Mouse (Mus musculus) gastrocnemius, adult 8-10 months (tissue): ENCODE measurements around the gene Bbs1. TPM values are rescaled to one million over a fixed set of nuclear protein-coding genes. Genes with fewer than 3 reads are reported as not detected.
A peak's percentile ranks its signal among the peaks of the same experiment; 100 is the strongest.
"Not testable (repeated sequence)": the region's sequence is repeated elsewhere in the genome, so short reads cannot be mapped to it uniquely, and the experiment has no call there.

Experiments
- DNase-seq, 2 experiments: peaks; one replicate each; pipeline ENCODE4 v3.0.0; 2022; ENCODE audit warnings: low spot score in 2 of 2
- total RNA-seq, 4 experiments: library from RNA; stranded (reverse); gene quantifications; 2 replicates each; pipeline ENCODE4 v1.2.4; 2022

Bbs1 gene
- total RNA-seq = 1 to 10 TPM; 1.1 to 3.3 (median 1.2) TPM

DNA sequence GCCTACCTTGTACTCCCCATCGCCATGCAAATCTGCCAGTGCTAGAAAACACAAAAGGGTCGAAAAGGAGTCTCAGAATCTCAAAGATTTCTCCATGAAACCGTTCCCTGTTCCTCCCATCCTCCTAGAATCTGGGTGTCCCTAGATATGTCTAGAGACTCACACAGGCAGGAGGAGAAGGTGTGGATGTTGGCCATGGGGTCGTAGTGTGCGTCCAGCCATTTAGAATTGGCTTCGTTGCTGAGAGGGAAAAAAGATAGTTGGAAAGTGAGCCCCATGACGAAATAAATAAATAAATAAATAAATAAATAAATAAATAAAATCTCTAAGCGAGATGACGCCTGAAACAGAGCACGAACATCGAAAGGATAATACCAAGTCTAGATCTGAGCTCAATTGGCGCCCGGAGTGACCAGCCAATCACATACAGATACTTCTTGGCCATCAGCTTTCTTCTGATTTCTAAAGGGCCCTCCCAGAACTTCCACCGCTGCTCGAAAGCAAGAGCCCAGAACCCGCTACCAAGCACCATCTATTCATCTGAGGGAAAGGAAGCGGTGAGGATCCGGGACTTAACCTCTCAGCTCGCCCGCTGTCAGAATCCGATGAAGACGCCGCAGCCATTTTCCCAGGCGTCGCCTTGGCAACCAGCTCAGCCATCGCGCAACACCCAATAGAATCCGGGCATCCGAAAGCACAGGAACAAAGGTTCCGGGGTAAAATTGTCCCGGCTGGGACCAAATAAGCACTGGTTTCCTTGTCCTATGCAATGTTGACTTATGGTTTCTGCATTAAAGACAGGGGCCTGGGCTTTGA is at the start of gene Bbs1:
Gene Bbs1, minus strand, starts transcription at position 650 of the 816 bp plus-strand sequence.
- DNase-seq = peak; percentile 37 to 57

DNA sequence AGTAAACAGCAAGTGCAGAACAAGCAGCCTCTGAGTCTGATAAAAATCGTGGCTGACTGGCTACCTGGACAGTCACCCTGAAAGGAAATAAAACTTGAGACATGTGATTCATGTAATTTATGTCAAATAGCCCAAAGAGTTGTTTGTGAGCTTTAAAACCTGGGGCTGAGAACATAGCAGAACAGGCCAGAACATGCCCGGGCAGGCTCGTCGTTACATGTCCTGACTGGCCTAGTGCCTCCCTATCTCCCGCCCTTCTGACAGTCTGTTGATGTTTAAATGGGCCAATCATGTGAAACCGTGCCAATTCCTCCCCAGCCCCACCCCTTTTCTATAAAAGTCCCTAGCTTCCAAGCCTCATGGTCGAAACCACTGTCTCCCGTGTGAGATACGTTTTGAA is 42.2 kb upstream of the Bbs1 start:
- not testable (repeated sequence) for DNase-seq

DNA sequence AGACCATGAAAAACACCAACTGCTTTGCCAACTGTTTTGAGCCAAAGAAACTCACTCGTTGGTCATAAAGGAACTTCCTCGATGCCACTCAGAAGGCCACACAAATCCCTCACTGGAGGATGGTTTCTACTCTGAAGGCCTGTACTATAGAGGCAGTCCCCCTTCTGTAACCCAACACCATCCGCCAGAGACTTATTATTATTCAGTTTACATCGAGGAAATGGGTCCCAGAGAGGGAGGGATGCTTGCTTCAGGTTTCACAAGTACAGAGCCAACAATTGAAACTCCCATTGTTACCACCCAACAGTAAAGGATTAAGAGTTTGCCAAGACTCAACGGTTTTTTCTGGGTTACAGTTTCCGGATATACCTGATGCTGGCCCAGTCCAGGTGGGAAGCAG is 39.1 kb upstream of the Bbs1 start:
- DNase-seq = no peak

DNA sequence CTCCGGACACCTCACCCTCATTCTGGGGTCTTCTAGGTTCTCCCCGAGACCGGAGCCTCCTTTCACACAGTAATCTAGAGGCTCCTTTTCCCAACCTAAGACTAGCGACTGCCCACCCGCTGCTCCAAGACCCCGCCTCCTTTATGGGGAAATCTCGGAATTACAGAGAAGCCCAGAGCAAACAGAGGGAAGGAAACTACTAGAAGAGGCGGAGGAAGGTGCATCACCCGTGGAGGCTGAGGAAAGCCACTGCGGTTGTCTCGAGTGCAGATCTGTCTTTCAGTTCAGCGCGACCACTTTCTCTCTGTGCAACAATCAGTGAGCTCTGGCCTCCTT is 36.8 kb upstream of the Bbs1 start:
- DNase-seq = no peak

DNA sequence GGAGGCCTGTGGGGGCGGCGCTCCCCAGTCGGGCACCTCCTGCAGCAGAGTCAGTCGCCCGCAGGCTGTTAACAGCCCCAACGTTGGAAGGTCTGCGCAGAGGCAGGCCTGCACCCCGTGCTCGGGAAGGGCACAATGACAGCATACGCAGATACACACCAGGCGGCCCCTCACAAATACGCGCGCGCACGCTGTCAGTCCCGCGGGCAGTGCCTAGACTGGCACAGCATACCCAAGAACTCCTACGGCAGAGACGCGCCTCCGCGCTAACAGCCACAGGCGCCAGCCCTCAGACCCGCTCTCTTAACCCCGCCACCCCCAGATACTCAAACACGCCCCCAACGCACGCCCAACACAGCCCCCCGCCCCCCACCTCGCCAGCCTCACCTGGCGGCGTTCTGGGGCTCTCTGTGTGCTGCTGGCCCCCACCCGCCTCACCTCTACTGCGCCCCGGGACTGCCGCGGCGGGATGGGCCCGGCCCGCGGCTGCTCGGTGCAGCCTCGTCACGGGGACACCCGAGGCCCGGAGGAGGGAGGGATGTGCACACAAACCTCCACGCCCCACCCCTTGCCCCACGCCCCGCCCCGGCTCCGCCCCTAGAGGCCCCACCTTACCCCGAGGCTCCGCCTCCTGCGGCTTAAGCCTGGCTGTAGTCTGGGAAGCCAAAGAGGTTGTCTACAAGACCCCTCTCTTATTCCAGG is 36.3 kb upstream of the Bbs1 start, which contains the start of gene Peli3:
Gene Peli3, minus strand, starts transcription at position 577 of the 702 bp plus-strand sequence.
- DNase-seq = peak; percentile 36 to 65

DNA sequence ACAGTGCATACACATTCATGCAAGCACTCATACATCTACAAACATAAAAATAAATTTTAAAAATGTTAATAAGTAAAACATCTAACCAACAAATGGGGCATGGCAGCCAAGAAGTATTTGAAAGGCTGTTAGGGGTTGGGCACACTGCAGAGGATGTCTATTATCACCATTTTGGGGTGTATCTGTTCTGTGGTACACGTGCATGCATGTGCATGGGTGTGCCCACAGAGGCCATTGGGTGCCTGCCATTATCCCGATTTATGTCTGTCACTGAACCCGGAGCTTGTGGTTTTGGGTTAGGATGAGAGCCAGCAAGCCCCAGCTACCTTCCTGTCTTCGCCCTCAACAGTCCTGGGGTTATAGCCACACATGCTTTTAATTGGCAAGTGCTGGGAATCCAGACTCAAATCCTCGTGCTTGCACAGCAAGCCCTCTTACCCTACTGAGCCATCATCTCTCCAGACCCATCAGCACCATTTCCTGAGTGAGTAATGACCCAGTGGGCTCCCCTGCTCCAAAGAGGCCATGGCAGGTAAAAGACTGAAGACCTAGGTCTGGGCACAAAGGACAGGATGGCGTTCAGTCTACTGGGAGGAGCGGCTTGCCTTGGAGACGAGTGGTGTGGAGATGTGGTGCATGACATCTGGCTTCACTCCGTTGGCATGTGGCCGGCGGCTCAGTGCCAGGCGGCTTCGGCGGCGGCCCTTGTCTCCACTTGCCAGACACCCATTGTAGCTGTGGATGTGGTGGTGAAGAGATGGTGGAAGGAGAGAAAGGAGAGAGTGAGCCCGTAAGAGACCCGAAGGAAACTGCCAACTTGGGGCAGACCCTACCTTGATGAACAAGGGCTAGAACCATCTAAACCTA is 31.2 kb upstream of the Bbs1 start:
- DNase-seq = no peak

GRCm38 (mm10) chr19:4936896-4937295 is 30.5 kb upstream of the Bbs1 start:
- DNase-seq = no peak

DNA sequence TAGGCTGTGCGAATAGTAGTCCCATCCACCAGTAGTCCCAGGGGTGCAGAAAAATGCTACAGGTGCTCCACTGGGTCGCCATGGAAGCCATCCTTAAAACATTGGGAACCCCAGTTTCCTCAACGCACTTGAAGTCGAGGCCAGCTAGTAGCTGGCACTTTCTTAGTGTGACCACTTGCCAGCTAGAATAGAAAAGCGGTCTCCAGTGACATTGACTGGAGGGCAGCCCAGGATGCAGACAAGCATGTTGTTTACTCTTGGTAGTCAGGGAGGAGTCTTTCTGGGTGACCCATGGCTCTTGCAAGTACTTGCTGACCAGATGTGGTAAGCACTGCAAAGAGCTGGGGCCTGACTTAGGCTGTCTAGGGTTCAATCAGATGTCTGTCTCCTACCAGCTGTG is 22.4 kb upstream of the Bbs1 start:
- DNase-seq = peak; percentile 49 to 73

DNA sequence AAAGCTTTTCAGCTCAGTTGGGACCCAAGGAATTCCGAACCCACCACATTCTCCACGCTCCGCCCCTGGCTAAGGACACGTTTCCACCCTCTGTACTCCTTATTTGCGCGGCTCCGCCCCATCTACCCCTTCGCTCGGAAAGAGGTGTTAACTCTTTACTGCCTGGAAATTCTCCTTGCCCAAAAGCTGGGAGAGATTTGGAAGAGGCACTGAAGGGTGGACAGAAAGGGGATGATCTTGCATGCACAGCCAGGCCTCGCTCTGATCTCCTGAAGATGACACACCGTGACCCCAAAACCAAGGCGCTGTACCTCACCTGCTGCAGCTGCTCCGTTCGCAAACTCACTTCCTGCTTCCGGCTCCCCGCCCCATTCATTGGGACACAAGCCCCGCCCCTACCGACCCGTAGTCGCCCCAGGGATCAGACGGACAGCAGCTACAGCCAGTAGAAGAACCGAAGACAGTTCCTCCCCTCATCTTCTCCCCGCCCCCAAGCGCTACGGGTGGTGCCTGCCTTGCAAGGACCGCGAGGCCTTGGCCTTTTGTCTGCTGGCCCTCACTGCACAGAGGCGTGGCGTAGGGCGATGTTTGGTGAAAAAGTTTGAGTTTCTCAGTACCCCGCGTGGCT is 21.6 kb upstream of the Bbs1 start, which contains the start of gene Dpp3:
Gene Dpp3, minus strand, starts transcription at position 384 of the 628 bp plus-strand sequence.
- peak; percentile 98 for DNase-seq

DNA sequence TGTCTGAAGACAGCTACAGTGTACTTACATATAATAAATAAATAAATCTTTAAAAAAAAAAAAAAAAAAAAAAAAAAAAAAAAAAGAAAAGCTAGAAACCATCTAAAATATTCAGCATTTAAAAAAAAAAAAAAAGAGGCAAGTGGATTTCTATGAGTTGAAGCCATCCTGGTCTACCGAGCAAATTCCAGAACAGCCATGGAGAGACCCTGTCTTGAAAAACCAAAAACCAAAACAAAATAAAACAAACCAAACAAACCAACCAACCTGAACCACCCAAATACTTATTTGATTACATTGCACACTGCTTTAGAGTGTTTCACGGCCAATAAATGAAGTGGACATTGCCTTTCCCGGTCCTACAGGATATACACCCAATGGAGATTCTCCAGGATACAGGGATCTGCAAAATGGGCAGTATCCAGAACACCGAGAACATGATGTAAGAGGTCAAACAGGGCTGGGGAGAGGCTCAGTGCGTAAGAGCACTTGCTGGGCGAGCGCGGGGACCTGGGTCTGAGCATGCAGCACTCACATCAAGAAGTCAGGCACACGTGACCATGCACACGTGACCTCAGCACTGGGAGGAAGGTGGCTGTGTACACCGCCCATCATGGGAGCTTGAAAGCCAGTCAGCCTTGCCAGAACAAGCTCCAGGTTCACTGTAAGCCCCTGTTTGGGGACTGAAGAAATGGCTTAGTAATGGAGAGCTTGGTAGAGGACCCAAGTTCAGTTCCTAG is 18.9 kb upstream of the Bbs1 start:
- no peak for DNase-seq

DNA sequence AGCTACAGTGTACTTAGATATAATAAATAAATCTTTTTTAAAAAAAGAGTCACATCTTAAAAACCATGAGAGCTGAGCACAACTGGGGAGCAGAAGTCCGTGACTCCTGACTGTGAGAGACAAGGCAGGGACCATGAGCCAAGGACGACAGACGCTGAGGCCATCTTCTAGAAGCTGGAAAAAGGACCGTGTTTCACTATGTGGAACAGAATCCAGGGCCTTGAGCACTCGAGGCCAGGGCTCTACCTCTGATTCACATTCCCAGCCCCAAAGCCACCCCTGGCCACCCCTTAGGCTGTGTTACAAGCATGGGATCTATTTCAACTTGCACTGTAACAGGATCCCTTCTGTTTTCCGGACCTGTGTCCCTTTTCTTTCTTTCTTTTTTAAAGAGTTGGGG is 13.2 kb upstream of the Bbs1 start:
- DNase-seq = no peak

- DNase-seq = no peak
Measured at GRCm38 (mm10) chr19:4916827-4917226, 10.4 kb upstream of the Bbs1 start.

DNA sequence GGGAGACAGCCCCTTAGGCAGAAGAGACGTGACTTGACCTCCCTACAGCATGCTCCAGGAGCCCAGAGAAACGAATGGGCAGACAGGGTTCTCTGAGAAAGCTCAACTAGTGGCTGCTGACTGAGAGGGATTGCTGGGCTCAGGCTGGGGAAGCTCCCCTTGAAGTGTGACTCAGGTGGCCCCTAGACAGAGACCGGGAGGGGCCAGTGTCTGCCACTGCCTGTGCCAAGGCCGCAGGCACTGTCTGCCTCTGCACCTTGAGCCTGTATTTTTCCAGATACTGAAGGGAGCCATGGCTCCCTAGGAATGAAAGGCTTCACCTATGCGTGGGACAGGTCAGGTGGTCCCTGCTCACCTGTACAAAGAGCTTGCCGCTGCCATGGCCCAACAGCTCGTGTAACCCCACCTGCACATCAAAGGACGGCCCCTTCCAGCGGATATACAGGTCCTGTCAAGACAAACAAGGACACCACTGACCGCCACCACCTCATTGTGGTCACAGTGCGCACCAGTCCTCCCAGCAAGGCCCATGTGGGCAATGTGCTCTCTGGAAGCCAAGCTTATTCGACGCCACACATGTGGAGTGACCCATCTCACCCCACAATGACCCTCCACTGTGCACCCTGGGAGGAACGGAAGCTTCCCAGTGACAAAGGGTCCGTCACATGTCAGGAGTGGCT is 9.6 kb upstream of the Bbs1 start:
- DNase-seq = no peak

- no peak for DNase-seq
Measured at GRCm38 (mm10) chr19:4909376-4909775, 2.9 kb upstream of the Bbs1 start.

- no peak for DNase-seq
Measured at GRCm38 (mm10) chr19:4908107-4908506, 1.7 kb upstream of the Bbs1 start.

- DNase-seq = no peak
Measured at GRCm38 (mm10) chr19:4899888-4900287, 6.5 kb downstream of the Bbs1 start.

DNA sequence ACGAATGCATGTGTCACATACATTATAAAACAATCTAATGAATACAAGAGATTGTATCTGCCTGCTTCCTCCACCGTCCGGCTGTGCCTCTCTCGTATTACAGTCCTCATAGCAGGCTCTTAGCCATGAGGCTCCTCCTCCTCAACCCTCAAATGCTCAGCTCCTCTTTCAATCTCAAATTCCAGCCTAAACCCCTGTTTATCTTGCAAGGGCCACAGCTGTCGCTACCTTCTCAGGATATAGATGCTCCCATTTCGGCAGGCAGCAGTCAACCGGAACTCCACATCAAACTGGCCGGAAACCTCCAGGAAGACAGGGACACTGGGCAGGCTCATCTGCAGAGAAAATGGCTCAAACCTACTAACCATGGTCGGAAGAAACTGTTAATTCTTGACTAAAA is 7.5 kb downstream of the Bbs1 start:
- no peak for DNase-seq

DNA sequence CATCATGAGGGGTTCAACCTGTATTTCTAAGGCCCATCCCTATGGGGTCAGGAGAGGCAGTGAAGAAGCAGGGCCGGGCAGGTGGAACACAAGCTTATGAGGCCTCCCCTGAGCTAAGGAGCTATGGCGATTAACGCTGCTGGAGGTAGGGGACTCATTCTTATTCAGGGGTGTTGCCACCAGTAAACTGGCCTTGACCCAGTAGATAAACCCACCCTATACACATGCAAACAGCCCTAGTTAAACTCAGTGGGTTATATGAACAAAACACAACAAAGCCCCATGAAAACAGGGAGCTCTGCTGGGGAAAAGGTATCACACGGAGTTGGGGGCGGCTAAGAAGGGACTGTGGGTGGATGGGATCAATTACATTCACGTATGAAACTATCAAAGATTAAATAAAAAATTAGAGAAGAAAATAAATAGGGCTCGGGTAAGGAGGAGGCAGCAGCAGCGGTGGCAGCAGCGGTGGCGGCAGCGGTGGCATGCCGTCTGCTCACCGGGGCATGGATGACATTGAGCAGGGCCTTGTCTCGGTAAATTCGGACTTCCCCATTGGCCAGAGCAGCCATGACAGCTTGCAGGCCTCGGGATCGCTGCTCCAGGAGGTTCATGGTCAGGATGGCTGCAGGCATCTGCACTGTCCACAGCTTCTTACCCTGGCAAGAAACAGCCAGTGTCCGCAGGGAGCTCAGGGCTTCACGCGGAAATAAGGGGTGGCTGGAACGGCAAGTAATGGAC is 9.5 kb downstream of the Bbs1 start:
- DNase-seq = no peak

DNA sequence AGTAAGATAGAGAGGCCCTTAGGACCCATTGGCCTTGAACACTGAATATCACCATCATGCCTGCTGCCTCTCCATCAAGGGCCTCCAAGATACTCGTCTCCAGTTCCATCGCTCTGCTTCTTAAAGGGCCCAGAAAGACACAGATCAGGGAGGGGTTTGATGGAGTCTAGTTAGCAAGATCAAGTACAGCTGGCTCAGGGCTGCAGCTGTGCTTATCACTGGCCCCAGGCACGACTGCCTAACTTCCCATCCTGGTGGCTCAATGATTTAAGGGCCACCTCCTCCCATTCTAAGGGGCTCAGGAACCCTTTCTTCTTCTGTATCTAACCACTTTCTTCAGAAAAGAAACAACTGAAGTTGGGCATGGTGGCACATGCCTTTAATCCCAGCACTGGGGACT is 14.6 kb downstream of the Bbs1 start:
- DNase-seq = no peak
